Mouse (Mus musculus) MEL (cell line): ENCODE data around the gene Tmem230. TPM values are rescaled to one million over a fixed set of nuclear protein-coding genes. Genes with fewer than 3 reads are reported as not detected.

Source experiments
- DNase-seq: peaks from one replicate; pipeline ENCODE4 v3.0.0; 2011; ENCODE audit warnings: low read depth, low spot score
- H3K27ac ChIP-seq: 2 replicates; pipeline ENCODE4 v1.5.1; 2012; ENCODE audit warnings: low read depth, mild to moderate bottlenecking, control low read depth, low read length, moderate library complexity; ENCODE audit not compliant: control insufficient read depth
- H3K27me3 ChIP-seq, 2 experiments: fragments of 150-350 bp in 1 of 2; sonication (generic) in 1 of 2; 2 replicates each; pipeline ENCODE4 v1.6.1; 2012; ENCODE audit warnings: low read length in 2 of 2, mild to moderate bottlenecking in 2 of 2, improper control_type of control experiment in 1 of 2, moderate library complexity in 1 of 2; ENCODE audit not compliant: insufficient read depth in 2 of 2, control insufficient read depth in 1 of 2
- H3K36me3 ChIP-seq, 2 experiments: 2 replicates each; pipeline ENCODE4 v1.6.1; 2012 to 2014; ENCODE audit warnings: low read length in 2 of 2, improper control_type of control experiment in 1 of 2, inconsistent platforms in 1 of 2, mild to moderate bottlenecking in 1 of 2; ENCODE audit not compliant: insufficient read depth in 2 of 2, control insufficient read depth in 1 of 2
- H3K4me1 ChIP-seq, 2 experiments: fragments of 150-350 bp in 1 of 2; sonication (generic) in 1 of 2; 2 replicates each; pipeline ENCODE4 v1.6.1; 2012; ENCODE audit warnings: low read length in 2 of 2, improper control_type of control experiment in 1 of 2, mild to moderate bottlenecking in 1 of 2; ENCODE audit not compliant: insufficient read depth in 2 of 2, control insufficient read depth in 1 of 2
- H3K4me3 ChIP-seq, 2 experiments: fragments of 150-350 bp in 1 of 2; sonication (generic) in 1 of 2; 2 replicates each; pipeline ENCODE4 v1.5.1; 2012; ENCODE audit warnings: low read depth in 2 of 2, low read length in 2 of 2, mild to moderate bottlenecking in 2 of 2, moderate library complexity in 2 of 2, control low read depth in 1 of 2, improper control_type of control experiment in 1 of 2; ENCODE audit not compliant: control insufficient read depth in 1 of 2, insufficient read depth in 1 of 2
- H3K79me2 ChIP-seq: 2 replicates; pipeline ENCODE4 v1.6.1; 2012; ENCODE audit warnings: mild to moderate bottlenecking, low read length, moderate library complexity; ENCODE audit not compliant: control insufficient read depth, poor library complexity, insufficient read depth
- H3K9ac ChIP-seq: 2 replicates; pipeline ENCODE4 v1.6.1; 2012; ENCODE audit warnings: low read depth, mild to moderate bottlenecking, control low read depth, low read length, moderate library complexity; ENCODE audit not compliant: control insufficient read depth, poor library complexity, severe bottlenecking
- H3K9me3 ChIP-seq: fragments of 150-350 bp; sonication (generic); replicated peaks from 2 replicates; pipeline ENCODE4 v1.6.1; 2012; ENCODE audit warnings: mild to moderate bottlenecking, low read length, improper control_type of control experiment, moderate library complexity; ENCODE audit not compliant: insufficient read depth
- BHLHE40 ChIP-seq: IDR thresholded peaks from 2 replicates; pipeline ENCODE4 v1.6.1; 2012; ENCODE audit warnings: low read depth, mild to moderate bottlenecking, inconsistent platforms, low read length, improper control_type of control experiment, borderline replicate concordance
- CHD2 ChIP-seq: IDR thresholded peaks from 2 replicates; pipeline ENCODE4 v1.6.1; 2011; ENCODE audit warnings: low read length, improper control_type of control experiment
- CTCF ChIP-seq, 3 experiments: IDR thresholded peaks in 2 of 3; conservative IDR thresholded peaks in 1 of 3; 2 replicates each; pipeline ENCODE4 v1.5.1; 2011 to 2012; ENCODE audit warnings: low read length in 3 of 3, low read depth in 2 of 3, mild to moderate bottlenecking in 2 of 3, improper control_type of control experiment in 1 of 3, inconsistent platforms in 1 of 3, mixed read lengths in 1 of 3, moderate library complexity in 1 of 3; ENCODE audit not compliant: control insufficient read depth in 1 of 3, insufficient read depth in 1 of 3, poor library complexity in 1 of 3, severe bottlenecking in 1 of 3
- E2F4 ChIP-seq: IDR thresholded peaks from 2 replicates; pipeline ENCODE4 v1.6.1; 2011; ENCODE audit warnings: low read depth, low read length, improper control_type of control experiment, borderline replicate concordance
- ELF1 ChIP-seq: IDR thresholded peaks from 2 replicates; pipeline ENCODE4 v1.6.1; 2014; ENCODE audit warnings: low read depth, mild to moderate bottlenecking, inconsistent platforms, low read length, improper control_type of control experiment, moderate library complexity
- EP300 ChIP-seq, 2 experiments: IDR thresholded peaks; 2 replicates each; pipeline ENCODE4 v1.6.1; 2011; ENCODE audit warnings: improper control_type of control experiment in 2 of 2, low read length in 2 of 2, low read depth in 1 of 2, mild to moderate bottlenecking in 1 of 2
- GABPA ChIP-seq: IDR thresholded peaks from 2 replicates; pipeline ENCODE4 v1.6.1; 2012; ENCODE audit warnings: low read depth, mild to moderate bottlenecking, inconsistent platforms, low read length, improper control_type of control experiment, moderate library complexity
- JUND ChIP-seq: IDR thresholded peaks from 2 replicates; pipeline ENCODE4 v1.6.1; 2011; ENCODE audit warnings: low read depth, mild to moderate bottlenecking, improper control_type of control experiment, low read length
- KAT2A ChIP-seq: conservative IDR thresholded peaks from 2 replicates; pipeline ENCODE4 v1.6.1; 2012; ENCODE audit warnings: low read depth, low read length, improper control_type of control experiment, inconsistent platforms
- MAX ChIP-seq: IDR thresholded peaks from 2 replicates; pipeline ENCODE4 v1.6.1; 2011; ENCODE audit warnings: low read length, improper control_type of control experiment
- MAZ ChIP-seq: IDR thresholded peaks from 2 replicates; pipeline ENCODE4 v1.6.1; 2012; ENCODE audit warnings: low read depth, mild to moderate bottlenecking, inconsistent platforms, low read length, improper control_type of control experiment
- MXI1 ChIP-seq: IDR thresholded peaks from 2 replicates; pipeline ENCODE4 v1.6.1; 2011; ENCODE audit warnings: mild to moderate bottlenecking, low read depth, low read length, improper control_type of control experiment
- MYB ChIP-seq: IDR thresholded peaks from 2 replicates; pipeline ENCODE4 v1.6.1; 2011; ENCODE audit warnings: mild to moderate bottlenecking, low read depth, low read length, improper control_type of control experiment
- NELFE ChIP-seq: IDR thresholded peaks from 2 replicates; pipeline ENCODE4 v1.6.1; 2011; ENCODE audit warnings: low read depth, low read length, improper control_type of control experiment
- NRF1 ChIP-seq: IDR thresholded peaks from 2 replicates; pipeline ENCODE4 v1.6.1; 2014; ENCODE audit warnings: low read depth, mild to moderate bottlenecking, inconsistent platforms, low read length, improper control_type of control experiment, moderate library complexity; ENCODE audit not compliant: poor library complexity, insufficient read depth, severe bottlenecking
- POLR2A ChIP-seq, 2 experiments: IDR thresholded peaks; 2 replicates each; pipeline ENCODE4 v1.6.1; 2011 to 2012; ENCODE audit warnings: low read length in 2 of 2, mild to moderate bottlenecking in 2 of 2, control low read depth in 1 of 2, improper control_type of control experiment in 1 of 2, low read depth in 1 of 2, moderate library complexity in 1 of 2; ENCODE audit not compliant: control insufficient read depth in 1 of 2, insufficient read depth in 1 of 2, poor library complexity in 1 of 2
- POLR2AphosphoS2 ChIP-seq: IDR thresholded peaks from 2 replicates; pipeline ENCODE4 v1.6.1; 2011; ENCODE audit warnings: low read length, improper control_type of control experiment
- POLR2AphosphoS5 ChIP-seq: IDR thresholded peaks from 2 replicates; pipeline ENCODE4 v1.6.1; 2012; ENCODE audit warnings: low read depth, borderline replicate concordance, mild to moderate bottlenecking, inconsistent platforms, low read length, moderate library complexity, mixed read lengths
- RAD21 ChIP-seq: IDR thresholded peaks from 2 replicates; pipeline ENCODE4 v1.6.1; 2011; ENCODE audit warnings: mild to moderate bottlenecking, low read depth, low read length, improper control_type of control experiment
- RCOR1 ChIP-seq: IDR thresholded peaks from 2 replicates; pipeline ENCODE4 v1.6.1; 2012; ENCODE audit warnings: low read depth, mild to moderate bottlenecking, inconsistent platforms, low read length, improper control_type of control experiment
- SIN3A ChIP-seq: IDR thresholded peaks from 2 replicates; pipeline ENCODE4 v1.6.1; 2012; ENCODE audit warnings: low read length, improper control_type of control experiment, inconsistent platforms
- SMC3 ChIP-seq: IDR thresholded peaks from 2 replicates; pipeline ENCODE4 v1.6.1; 2011; ENCODE audit warnings: low read depth, low read length, improper control_type of control experiment
- TBP ChIP-seq: IDR thresholded peaks from 2 replicates; pipeline ENCODE4 v1.8.0; 2011; ENCODE audit warnings: low read depth, low read length, improper control_type of control experiment
- UBTF ChIP-seq: IDR thresholded peaks from 2 replicates; pipeline ENCODE4 v1.6.1; 2012; ENCODE audit warnings: low read depth, mild to moderate bottlenecking, inconsistent platforms, low read length, improper control_type of control experiment, moderate library complexity, borderline replicate concordance; ENCODE audit not compliant: insufficient read depth
- USF2 ChIP-seq, 2 experiments: IDR thresholded peaks; 2 replicates each; pipeline ENCODE4 v1.6.1; 2011 to 2012; ENCODE audit warnings: improper control_type of control experiment in 2 of 2, low read length in 2 of 2, borderline replicate concordance in 1 of 2, inconsistent platforms in 1 of 2, low read depth in 1 of 2, mild to moderate bottlenecking in 1 of 2; ENCODE audit not compliant: insufficient read depth in 1 of 2
- ZC3H11A ChIP-seq: IDR thresholded peaks from 2 replicates; pipeline ENCODE4 v1.6.1; 2012; ENCODE audit warnings: low read depth, mild to moderate bottlenecking, inconsistent platforms, low read length, improper control_type of control experiment
- polyA plus RNA-seq, 2 experiments: library from polyadenylated mRNA; stranded (reverse) in 1 of 2; unstranded in 1 of 2; fragments of >175 nt in 1 of 2; fragments of >200 nt in 1 of 2; gene quantifications; 2 replicates each; pipeline versions ENCODE4 v1.2.1 to v1.2.4; 2012; ENCODE audit warnings: low replicate concordance in 2 of 2, low read depth in 1 of 2; ENCODE audit not compliant: insufficient read length in 2 of 2, insufficient read depth in 1 of 2, missing spikeins in 1 of 2
- total RNA-seq: library from RNA; depleted of rRNA; stranded (reverse); fragments of 300-350 nt; gene quantifications from 2 replicates; pipeline ENCODE4 v1.2.3, GENCODE M21; 2012

Tmem230 gene
- total and polyA plus RNA-seq, 3 experiments = 9.1 to 21.5 TPM; not detected in 1

DNA sequence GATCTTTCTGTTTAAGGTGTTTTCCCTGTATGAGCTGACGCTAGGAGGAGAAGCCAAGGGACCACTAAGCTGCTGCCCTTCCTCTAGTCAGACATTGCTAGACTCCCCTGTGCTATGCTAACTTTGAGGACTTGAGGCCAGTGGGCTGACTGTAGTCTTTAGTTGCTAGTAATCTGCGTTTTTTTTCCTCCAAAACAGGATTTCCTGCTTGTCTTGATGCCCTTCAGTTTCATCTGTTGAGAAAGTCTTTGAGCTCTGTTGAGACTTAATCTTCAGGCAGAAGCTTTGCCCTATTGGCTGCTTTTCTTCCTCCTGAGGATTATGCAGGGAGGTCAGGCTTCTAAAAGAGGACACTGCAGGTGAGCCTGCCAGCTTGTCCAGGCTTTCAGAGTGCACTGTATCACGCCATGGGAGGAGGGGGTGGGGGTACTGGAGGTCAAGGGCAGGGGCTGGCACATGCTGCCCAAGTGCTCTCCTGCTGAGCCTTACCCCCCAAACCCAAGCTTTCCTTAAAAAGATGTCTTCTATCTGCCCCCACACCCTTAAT lies 31.8 kb upstream of the Tmem230 start:
- no peak overlapping the region for H3K27ac ChIP-seq
- no peaks in the 10 kb centered on the region for H3K9me3 ChIP-seq
- H3K4me3 ChIP-seq = no peak overlapping the region
- DNase-seq = no peak
- no peaks in the 10 kb centered on the region for H3K27me3 ChIP-seq
- H3K9ac ChIP-seq = no peak overlapping the region
- peaks cover 0 to 6% of the 10 kb centered on the region in 2 experiments; a peak in 2 of 4 replicates for H3K4me1 ChIP-seq
- H3K36me3 ChIP-seq = peaks cover 0 to 11% of the 10 kb centered on the region in 2 experiments; a peak in 3 of 4 replicates
- peaks cover 2% of the 10 kb centered on the region; the same call in 1 of the 2 replicates for H3K79me2 ChIP-seq
- TF ChIP-seq NELFE (no peak), ZC3H11A (no peak), RAD21 (no peak), UBTF (no peak), MAX (no peak), POLR2A (IDR thresholded peaks at IDR 0.05; ENCODE audit: control insufficient read depth in 1 of 2, insufficient read depth in 1 of 2, low read depth in 1 of 2, low read length in 2 of 2, poor library complexity in 1 of 2) (no peak), MYB (no peak), SIN3A (no peak), KAT2A (no peak), POLR2AphosphoS2 (no peak), MAZ (no peak), TBP (no peak), BHLHE40 (no peak), ELF1 (no peak), USF2 (IDR thresholded peaks at IDR 0.05; ENCODE audit: borderline replicate concordance in 1 of 2, insufficient read depth in 1 of 2, low read depth in 1 of 2, low read length in 2 of 2) (no peak), GABPA (no peak), RCOR1 (no peak), CTCF (IDR thresholded peaks at IDR 0.05 in 2 of 3, conservative IDR thresholded peaks at IDR 0.05 in 1 of 3; ENCODE audit: control insufficient read depth in 1 of 3, insufficient read depth in 1 of 3, low read depth in 2 of 3, low read length in 3 of 3, poor library complexity in 1 of 3, severe bottlenecking in 1 of 3) (no peak), E2F4 (no peak)

- H3K9me3 ChIP-seq = no peaks in the 10 kb centered on the region
- H3K9ac ChIP-seq = no peak overlapping the region
- DNase-seq = no peak
- no peak overlapping the region for H3K4me3 ChIP-seq
- H3K79me2 ChIP-seq = peaks cover 2% of the 10 kb centered on the region; the same call in 1 of the 2 replicates
- peaks cover 0 to 6% of the 10 kb centered on the region in 2 experiments; a peak in 2 of 4 replicates for H3K4me1 ChIP-seq
- H3K36me3 ChIP-seq = peaks cover 0 to 11% of the 10 kb centered on the region in 2 experiments; a peak in 3 of 4 replicates
- H3K27me3 ChIP-seq = no peaks in the 10 kb centered on the region
- H3K27ac ChIP-seq = no peak overlapping the region
- TF ChIP-seq CTCF (IDR thresholded peaks at IDR 0.05 in 2 of 3, conservative IDR thresholded peaks at IDR 0.05 in 1 of 3; ENCODE audit: control insufficient read depth in 1 of 3, insufficient read depth in 1 of 3, low read depth in 2 of 3, low read length in 3 of 3, poor library complexity in 1 of 3, severe bottlenecking in 1 of 3) (no peak), RCOR1 (no peak), RAD21 (no peak), SMC3 (no peak), JUND (no peak), NRF1 (no peak), SIN3A (no peak), CHD2 (no peak), MXI1 (no peak), E2F4 (no peak), POLR2AphosphoS5 (no peak), ZC3H11A (no peak), EP300 (IDR thresholded peaks at IDR 0.05; ENCODE audit: low read depth in 1 of 2, low read length in 2 of 2) (no peak)
Measured at GRCm38 (mm10) chr2:132278273-132278853, 30.8 kb upstream of the Tmem230 start.
